Mouse (Mus musculus) hindbrain, embryonic 14.5 days (tissue): ENCODE data around the gene Kcnj10. TPM values are rescaled to one million over a fixed set of nuclear protein-coding genes. Genes with fewer than 3 reads are reported as not detected.

Experiments
- ATAC-seq: fragments of 200-750 bp; cut with Nextera tagmentation; 2 replicates; pipeline ENCODE4 v1.8.0; 2017; ENCODE audit warnings: moderate number of reproducible peaks, mild to moderate bottlenecking, moderate TSS enrichment, moderate library complexity; ENCODE audit not compliant: low FRiP score
- DNase-seq: peaks from one replicate; pipeline ENCODE4 v3.0.0-alpha.2; 2015; ENCODE audit warnings: low spot score
- H3K27ac ChIP-seq: fragments of 300-500 bp; sonication (generic); 2 replicates; pipeline ENCODE4 v1.5.1; 2014; ENCODE audit warnings: mild to moderate bottlenecking, moderate library complexity
- H3K27me3 ChIP-seq: fragments of 300-500 bp; sonication (generic); 2 replicates; pipeline ENCODE4 v1.6.1; 2014; ENCODE audit warnings: mild to moderate bottlenecking, low read length, mixed read lengths; ENCODE audit not compliant: control insufficient read depth, insufficient read depth
- H3K36me3 ChIP-seq: fragments of 300-500 bp; sonication (generic); replicated peaks from 2 replicates; pipeline ENCODE4 v1.6.1; 2014; ENCODE audit not compliant: control insufficient read depth, insufficient read depth
- H3K4me1 ChIP-seq: fragments of 300-500 bp; sonication (generic); replicated peaks from 2 replicates; pipeline ENCODE4 v1.6.1; 2014; ENCODE audit warnings: antibody characterized with exemption, low read length, mixed read lengths; ENCODE audit not compliant: control insufficient read depth, insufficient read depth
- H3K4me2 ChIP-seq: fragments of 300-500 bp; sonication (generic); replicated peaks from 2 replicates; pipeline ENCODE4 v1.6.1; 2014; ENCODE audit warnings: mild to moderate bottlenecking, moderate library complexity
- H3K4me3 ChIP-seq: fragments of 300-500 bp; sonication (generic); replicated peaks from 2 replicates; pipeline ENCODE4 v1.5.1; 2014; ENCODE audit warnings: mild to moderate bottlenecking, low read length
- H3K9ac ChIP-seq: fragments of 300-500 bp; sonication (generic); 2 replicates; pipeline ENCODE4 v1.6.1; 2014
- H3K9me3 ChIP-seq: fragments of 300-500 bp; sonication (generic); 2 replicates; pipeline ENCODE4 v1.6.1; 2016; ENCODE audit warnings: low read length; ENCODE audit not compliant: control insufficient read depth
- WGBS: fragments of 180-500 bp; shearing (Covaris S2); extraction: QIAGEN DNeasy Blood & Tissue Kit; methylation state at CpG from one replicate; pipeline ENCODE4 v1.1.7; 2014; 5-methylcytosine and 5-hydroxymethylcytosine counted together
- polyA plus RNA-seq: library from polyadenylated mRNA; unstranded; fragments of >200 nt; fragmentation: Nextera tagmentation; extraction: Ambion mirVana; gene quantifications from 2 replicates; pipeline ENCODE4 v1.2.1, GENCODE M21; 2014

Gene Kcnj10
- polyA plus RNA-seq, 1 experiment from 2014 or later = 2.8 TPM

- H3K9me3 ChIP-seq = no peaks in the 10 kb centered on the region
- H3K4me3 ChIP-seq = no peak overlapping the region
- no peak overlapping the region for H3K4me2 ChIP-seq
- 65% methylated on average over 19 of the region's 19 CpGs for WGBS
- 0 out of 2 replicates have a peak, but pooled peaks cover 8% of the 10 kb centered on the region for H3K36me3 ChIP-seq
- no peaks in the 10 kb centered on the region for H3K27me3 ChIP-seq
- ATAC-seq (no peak), DNase-seq (no peak)
- peaks cover 26% of the 10 kb centered on the region; the same call in 1 of the 2 replicates for H3K4me1 ChIP-seq
- H3K9ac ChIP-seq = no peak overlapping the region
- 0 out of 2 replicates have a peak overlapping the region, but pooled peaks have one; percentile 32 for H3K27ac ChIP-seq
Measured at GRCm38 (mm10) chr1:172318424-172319035, 22.5 kb upstream of the Kcnj10 start.

- Histone ChIP-seq H3K27ac (peak overlapping the region; percentile 38; the same call in 1 of the 2 replicates), H3K9me3 (no peaks in the 10 kb centered on the region), H3K4me2 (no peak overlapping the region), H3K27me3 (no peaks in the 10 kb centered on the region), H3K4me3 (no peak overlapping the region), H3K9ac (no peak overlapping the region), H3K4me1 (peaks cover 20% of the 10 kb centered on the region; the same call in 1 of the 2 replicates), H3K36me3 (0 out of 2 replicates have a peak, but pooled peaks cover 8% of the 10 kb centered on the region)
- DNase-seq (no peak), ATAC-seq (no peak)
- 67% methylated on average over 7 of the region's 7 CpGs for WGBS
Measured at GRCm38 (mm10) chr1:172319346-172319745, 21.7 kb upstream of the Kcnj10 start.

GRCm38 (mm10) chr1:172319921-172320411 is 21.0 kb upstream of the Kcnj10 start:
- 14% methylated on average over 5 of the region's 5 CpGs for WGBS
- H3K4me3 ChIP-seq = no peak overlapping the region
- peak; percentile 39; the same call in 1 of the 2 replicates for ATAC-seq
- peaks cover 13% of the 10 kb centered on the region; the same call in 1 of the 2 replicates for H3K4me1 ChIP-seq
- H3K9ac ChIP-seq = no peak overlapping the region
- no peak overlapping the region for H3K27ac ChIP-seq
- DNase-seq = no peak
- H3K4me2 ChIP-seq = no peak overlapping the region
- H3K9me3 ChIP-seq = no peaks in the 10 kb centered on the region
- no peaks in the 10 kb centered on the region for H3K27me3 ChIP-seq
- H3K36me3 ChIP-seq = 0 out of 2 replicates have a peak, but pooled peaks cover 8% of the 10 kb centered on the region

GRCm38 (mm10) chr1:172322725-172323124 is 18.3 kb upstream of the Kcnj10 start:
- Histone ChIP-seq H3K9ac (peak overlapping the region; percentile 20; the same call in 1 of the 2 replicates), H3K27me3 (peaks cover 8% of the 10 kb centered on the region; the same call in 1 of the 2 replicates), H3K36me3 (0 out of 2 replicates have a peak, but pooled peaks cover 6% of the 10 kb centered on the region), H3K9me3 (no peaks in the 10 kb centered on the region), H3K4me2 (no peak overlapping the region), H3K4me3 (no peak overlapping the region), H3K4me1 (0 out of 2 replicates have a peak, but pooled peaks cover 9% of the 10 kb centered on the region), H3K27ac (no peak overlapping the region)
- WGBS = 60% methylated on average over 13 of the region's 13 CpGs
- no peak for ATAC-seq
- no peak for DNase-seq

- DNase-seq (no peak), ATAC-seq (no peak)
- WGBS = 18% methylated on average over 5 of the region's 5 CpGs
- 0 out of 2 replicates have a peak, but pooled peaks cover 9% of the 10 kb centered on the region for H3K4me1 ChIP-seq
- H3K9ac ChIP-seq = no peak overlapping the region
- no peak overlapping the region for H3K4me3 ChIP-seq
- H3K27ac ChIP-seq = no peak overlapping the region
- H3K36me3 ChIP-seq = 0 out of 2 replicates have a peak, but pooled peaks cover 5% of the 10 kb centered on the region
- H3K27me3 ChIP-seq = peaks cover 8% of the 10 kb centered on the region; the same call in 1 of the 2 replicates
- H3K4me2 ChIP-seq = no peak overlapping the region
- H3K9me3 ChIP-seq = no peaks in the 10 kb centered on the region
Measured at GRCm38 (mm10) chr1:172323298-172323697, 17.7 kb upstream of the Kcnj10 start.

GRCm38 (mm10) chr1:172323801-172324359 is 17.1 kb upstream of the Kcnj10 start:
- Histone ChIP-seq H3K36me3 (no peaks in the 10 kb centered on the region), H3K9ac (no peak overlapping the region), H3K4me2 (no peak overlapping the region), H3K4me3 (no peak overlapping the region), H3K27ac (no peak overlapping the region), H3K4me1 (peaks cover 6% of the 10 kb centered on the region; the same call in 1 of the 2 replicates), H3K9me3 (no peaks in the 10 kb centered on the region), H3K27me3 (peaks cover 8% of the 10 kb centered on the region; the same call in 1 of the 2 replicates)
- no peak for ATAC-seq
- 65% methylated on average over 6 of the region's 6 CpGs for WGBS
- DNase-seq = no peak

- Histone ChIP-seq H3K36me3 (no peaks in the 10 kb centered on the region), H3K9me3 (no peaks in the 10 kb centered on the region), H3K4me1 (peaks cover 6% of the 10 kb centered on the region), H3K4me3 (no peak overlapping the region), H3K4me2 (no peak overlapping the region), H3K27me3 (peaks cover 8% of the 10 kb centered on the region; the same call in 1 of the 2 replicates), H3K27ac (no peak overlapping the region), H3K9ac (no peak overlapping the region)
- DNase-seq (peak; percentile 86), ATAC-seq (no peak)
- 11% methylated on average over 7 of the region's 7 CpGs for WGBS
Measured at GRCm38 (mm10) chr1:172324725-172325124, 16.3 kb upstream of the Kcnj10 start.

GRCm38 (mm10) chr1:172325680-172326535 is 15.1 kb upstream of the Kcnj10 start:
- Histone ChIP-seq H3K9ac (peak overlapping the region; percentile 43), H3K9me3 (no peaks in the 10 kb centered on the region), H3K27me3 (peaks cover 8% of the 10 kb centered on the region; the same call in 1 of the 2 replicates), H3K27ac (no peak overlapping the region), H3K36me3 (no peaks in the 10 kb centered on the region), H3K4me2 (peak overlapping the region; percentile 57), H3K4me1 (peaks cover 7% of the 10 kb centered on the region), H3K4me3 (peak overlapping the region; percentile 34)
- 20% methylated on average over 94 of the region's 94 CpGs for WGBS
- DNase-seq (peak; percentile 69), ATAC-seq (peak; percentile 79)
